Mouse (Mus musculus) bone marrow macrophage, adult 2 months (primary cell): ENCODE data around the gene Slc9b2.

Experiments
- CTCF ChIP-seq: IDR thresholded peaks from 2 replicates; pipeline ENCODE4 v1.5.1; 2012; ENCODE audit warnings: low read depth, mild to moderate bottlenecking, low read length, moderate library complexity
- POLR2A ChIP-seq: IDR thresholded peaks from 2 replicates; pipeline ENCODE4 v1.6.1; 2012; ENCODE audit warnings: mild to moderate bottlenecking, low read depth, low read length, borderline replicate concordance

DNA sequence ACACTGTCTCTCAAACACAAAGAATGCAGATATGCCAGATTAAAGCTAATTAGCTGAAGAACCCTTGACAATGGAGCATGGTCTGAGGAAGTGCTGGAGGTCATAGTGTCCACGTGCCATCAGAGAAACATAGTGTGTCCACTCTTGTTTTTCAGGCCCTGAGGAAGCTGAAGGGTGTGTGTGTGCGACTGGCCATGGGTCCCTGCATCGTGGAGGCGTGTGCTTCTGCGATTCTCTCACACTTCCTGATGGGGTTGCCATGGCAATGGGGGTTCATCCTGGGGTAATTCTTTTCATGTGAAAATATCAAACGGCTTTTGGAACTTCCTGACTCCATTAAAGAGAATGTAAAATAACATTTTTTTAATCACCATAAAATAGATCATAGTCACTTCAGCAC, 16.9 kb downstream of the Slc9b2 start:
- TF ChIP-seq CTCF (no peak), POLR2A (no peak)
